Mouse (Mus musculus): Measurements from ENCODE around the gene Maml2. TPM values are rescaled to one million over a fixed set of nuclear protein-coding genes. Genes with fewer than 3 reads are reported as not detected.
A peak's percentile ranks its signal among the peaks of the same experiment; 100 is the strongest.

Gene Maml2
- total RNA-seq, 2 experiments from 2014 or later, result 0.46 to 2.9 TPM

DNA sequence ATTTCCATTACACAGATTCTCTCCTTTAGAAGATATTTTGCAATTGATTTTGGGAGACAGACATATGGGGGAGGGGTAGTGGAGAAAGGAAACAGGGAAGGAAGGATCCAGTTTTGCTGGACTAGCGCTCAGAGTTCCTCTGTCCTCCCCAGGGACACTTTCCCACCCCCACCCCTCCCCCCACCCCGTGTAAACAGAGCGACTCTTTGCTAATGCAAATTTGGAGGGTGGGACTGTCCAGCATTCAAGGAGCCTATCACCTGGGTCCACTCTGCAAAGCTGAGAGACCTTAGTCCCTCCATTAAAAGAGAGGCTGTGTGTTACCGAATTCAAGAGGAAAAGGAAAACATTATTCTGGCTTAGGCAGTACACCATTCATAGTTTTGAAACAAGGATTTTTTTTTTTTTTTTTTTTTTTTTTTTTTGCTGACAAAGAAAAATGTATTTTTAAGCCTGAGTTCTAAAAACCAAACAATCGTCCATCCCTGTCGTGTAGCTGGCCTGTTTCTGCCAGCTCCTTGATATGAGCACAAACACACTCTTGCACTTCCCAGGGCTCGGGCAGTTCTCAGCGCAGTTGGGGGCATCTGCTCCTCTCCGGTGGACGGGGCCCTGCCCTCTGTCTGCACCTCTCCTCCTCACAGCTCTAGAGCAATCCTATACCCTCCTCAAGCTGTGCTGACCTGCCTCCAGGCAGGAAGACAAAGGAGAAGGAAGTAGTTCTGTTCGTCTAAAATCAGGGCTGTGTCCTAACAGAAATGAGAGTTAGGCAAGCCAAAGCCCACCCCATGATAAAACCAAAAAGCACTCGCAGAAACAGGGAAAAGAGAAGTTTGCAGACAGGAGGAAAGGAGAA is 364.2 kb downstream of the Maml2 start:
- ATAC-seq (replicated peaks; ENCODE audit: poor library complexity), result peak; percentile 86

DNA sequence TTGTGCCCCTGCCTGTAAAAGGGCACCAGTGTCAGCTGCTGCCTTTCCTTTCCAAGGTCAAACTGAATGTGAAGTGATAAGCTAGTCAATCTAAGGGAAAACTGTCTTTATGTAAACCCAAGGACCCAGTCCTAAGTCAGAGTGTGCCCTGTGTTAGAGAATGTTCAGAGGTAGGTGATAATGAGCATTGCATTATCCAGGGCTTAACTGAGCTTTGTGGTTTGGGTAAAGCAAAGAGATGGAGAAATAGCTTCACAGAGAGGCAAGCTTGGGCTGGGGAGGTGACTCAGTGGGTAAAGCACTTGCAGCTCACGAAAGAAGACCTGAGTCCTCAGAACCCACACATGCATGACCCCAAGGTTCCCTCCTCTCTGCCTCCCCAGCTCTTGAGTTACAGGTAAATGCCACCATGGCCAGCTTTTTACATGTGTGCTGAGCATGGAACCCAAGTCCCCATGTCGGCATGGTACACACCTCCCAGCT is 367.8 kb downstream of the Maml2 start:
- ATAC-seq (replicated peaks; ENCODE audit: poor library complexity), result no peak

DNA sequence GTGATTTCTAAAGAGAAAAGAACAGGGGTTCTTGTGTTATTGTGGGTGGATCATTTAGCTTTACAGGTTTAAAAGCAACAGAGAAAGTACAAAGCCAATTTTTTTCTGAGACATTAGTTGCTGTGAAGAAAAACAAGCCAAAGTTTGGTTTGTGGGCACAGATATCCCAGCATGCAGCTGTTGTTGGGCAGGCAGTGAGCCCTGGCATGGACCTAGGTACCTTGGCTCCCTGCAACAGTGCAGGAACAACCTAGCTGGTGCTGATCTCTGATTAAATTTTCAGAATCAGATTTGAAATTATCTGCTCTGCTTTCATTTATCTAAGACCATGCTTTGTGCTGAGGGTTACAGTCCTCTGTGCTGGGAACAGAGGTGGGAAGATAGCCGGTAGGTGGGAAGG is 370.2 kb downstream of the Maml2 start:
- no peak for ATAC-seq (replicated peaks; ENCODE audit: poor library complexity)

DNA sequence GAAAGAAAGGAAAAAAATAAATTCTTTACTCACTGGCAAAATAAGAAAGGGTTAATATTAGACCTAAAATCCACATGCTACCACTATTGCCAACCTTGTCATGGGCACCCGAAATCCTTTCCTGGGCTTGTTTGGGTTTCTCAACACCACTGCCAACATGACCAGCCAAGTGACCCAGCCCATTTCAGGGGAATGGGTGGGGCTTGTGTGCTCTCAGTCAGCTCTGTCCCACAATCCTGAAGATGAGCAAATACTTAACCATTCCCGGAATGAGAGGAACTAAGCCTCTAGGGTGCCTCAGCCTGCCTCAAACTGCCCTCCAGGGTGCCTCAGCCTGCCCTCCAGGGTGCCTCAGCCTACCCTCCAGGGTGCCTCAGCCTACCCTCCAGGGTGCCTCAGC is 371.0 kb downstream of the Maml2 start:
- peak; percentile 49 for ATAC-seq (replicated peaks; ENCODE audit: poor library complexity)

DNA sequence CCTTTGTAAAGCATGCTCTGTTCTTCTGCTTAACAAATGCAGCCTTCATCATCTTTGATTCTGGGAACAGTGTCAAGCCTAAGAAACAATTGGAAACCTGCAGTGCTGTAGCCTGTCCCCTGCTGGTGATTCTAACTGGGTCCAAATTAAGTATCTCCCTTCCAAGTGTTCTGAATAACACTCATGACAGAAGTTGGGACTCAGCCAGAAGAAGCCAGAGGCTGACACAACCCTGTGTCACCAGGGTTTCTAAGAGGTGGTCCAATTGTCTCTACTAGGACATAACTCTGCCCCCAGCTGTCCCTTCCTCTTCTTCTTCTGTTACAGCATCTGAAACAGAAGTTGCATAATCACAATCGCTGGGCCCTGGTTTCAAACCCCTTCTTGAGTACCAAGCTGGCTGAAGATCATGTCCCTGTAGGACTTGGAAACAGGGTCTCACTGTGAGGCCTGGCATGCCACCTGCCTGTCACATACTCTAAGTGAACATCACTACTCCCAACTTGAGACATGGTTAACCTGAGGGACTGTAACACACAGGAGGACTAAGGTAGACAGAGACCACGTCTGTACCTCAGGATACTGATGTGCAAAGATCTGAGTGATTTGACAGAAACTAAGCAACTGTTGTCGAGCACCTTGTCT is 373.5 kb downstream of the Maml2 start:
- ATAC-seq (replicated peaks; ENCODE audit: poor library complexity), result peak; percentile 87

DNA sequence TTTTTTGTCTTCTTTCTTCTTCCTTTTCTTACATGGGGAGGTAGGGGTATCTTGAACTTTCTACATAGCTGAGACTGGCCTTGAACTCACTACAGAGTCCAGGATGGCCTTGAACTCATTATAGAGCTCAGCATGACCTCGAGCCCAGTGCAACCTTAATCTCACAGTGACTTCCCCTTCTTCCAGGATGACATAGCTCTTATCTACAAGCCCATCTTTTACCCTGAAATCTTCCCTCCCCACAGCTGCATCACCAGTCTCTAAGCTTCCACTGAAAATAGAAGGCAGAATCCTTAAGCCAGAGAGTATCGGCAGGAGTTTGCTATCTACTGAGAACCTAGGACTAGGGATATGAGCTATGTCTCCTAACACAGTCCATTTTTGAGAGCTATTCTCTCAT is 375.5 kb downstream of the Maml2 start:
- peak; percentile 47; the same call in 1 of the 2 replicates for ATAC-seq (replicated peaks; ENCODE audit: poor library complexity)

DNA sequence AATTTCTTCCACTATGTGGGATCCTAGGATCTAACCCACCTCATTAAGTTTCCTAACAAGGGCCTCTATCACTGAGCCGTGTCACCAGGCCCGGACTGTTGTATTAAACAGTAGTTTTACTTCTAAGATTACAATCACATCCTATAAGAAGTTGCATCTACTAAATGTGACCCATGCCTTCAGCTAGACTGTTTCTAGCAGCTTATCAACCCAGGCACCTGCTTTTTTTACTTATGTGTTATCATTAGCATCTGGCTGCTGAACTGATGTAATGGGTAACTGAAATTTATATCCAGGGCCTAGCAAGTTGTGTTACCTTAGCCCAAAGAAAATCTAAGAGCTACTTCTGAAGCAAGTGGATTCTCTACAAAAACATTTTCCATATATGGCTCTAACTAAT is 380.3 kb downstream of the Maml2 start:
- ATAC-seq (replicated peaks; ENCODE audit: poor library complexity), result peak; percentile 29

DNA sequence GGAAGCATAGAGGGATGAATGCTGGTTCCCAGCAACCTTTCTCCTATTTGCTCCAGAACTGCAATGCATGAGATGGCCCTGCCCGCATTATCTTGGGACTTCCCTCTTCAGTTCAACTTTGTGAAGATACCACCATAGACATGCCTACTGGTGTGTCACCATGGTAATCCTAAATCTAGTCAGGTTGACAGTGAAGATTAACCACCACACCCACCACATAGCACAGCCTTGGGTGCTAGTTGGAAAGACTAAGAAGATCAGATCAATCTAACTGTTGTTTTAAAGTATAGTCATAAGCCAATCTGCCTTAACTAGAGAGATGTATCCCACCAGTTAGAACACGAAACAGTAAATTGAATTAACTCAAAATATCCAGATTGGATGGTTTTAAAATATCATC is 381.9 kb downstream of the Maml2 start:
- no peak for ATAC-seq (replicated peaks; ENCODE audit: poor library complexity)

DNA sequence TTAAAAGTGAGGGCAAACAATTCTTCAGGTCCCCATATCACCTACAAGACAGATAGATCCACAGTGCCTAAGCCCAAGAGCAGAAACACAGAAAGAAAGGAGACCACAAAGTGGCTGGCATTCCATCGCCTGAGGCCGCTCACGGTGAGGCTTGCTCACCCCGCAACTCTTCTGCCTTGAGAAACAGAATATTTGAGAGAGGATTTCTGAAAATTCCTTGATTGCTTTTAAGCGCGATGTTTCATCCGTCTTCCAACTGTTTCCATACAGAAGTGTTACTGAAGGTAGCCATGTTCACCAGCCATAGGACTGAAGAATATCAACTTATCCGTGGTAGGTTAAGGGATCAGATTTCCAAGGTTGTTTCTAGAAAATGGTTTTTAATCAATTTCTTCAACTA is 383.4 kb downstream of the Maml2 start:
- ATAC-seq (replicated peaks; ENCODE audit: poor library complexity), result no peak

DNA sequence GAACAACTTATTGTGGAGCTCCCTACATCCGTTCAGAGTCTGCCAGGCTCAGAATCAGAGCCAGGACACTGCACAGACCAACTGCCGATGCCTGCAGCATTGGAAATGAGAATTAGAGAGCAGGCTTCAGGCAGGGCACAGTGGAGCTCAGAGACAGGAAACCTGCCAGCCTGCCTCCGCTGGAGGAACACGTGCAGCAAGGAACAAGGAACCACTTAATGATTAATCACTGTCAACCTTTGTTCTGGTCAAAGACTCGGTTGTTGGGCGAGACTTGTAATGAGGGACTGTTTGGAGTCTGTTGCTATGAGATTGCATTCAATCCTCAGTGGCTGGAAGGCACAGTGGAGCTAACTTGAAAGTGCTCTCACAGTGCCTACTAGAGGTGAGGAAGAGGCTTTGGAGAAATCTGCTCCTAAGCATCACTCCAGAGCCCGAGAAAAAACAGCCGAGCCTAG is 383.9 kb downstream of the Maml2 start:
- peak; percentile 77 for ATAC-seq (replicated peaks; ENCODE audit: poor library complexity)

DNA sequence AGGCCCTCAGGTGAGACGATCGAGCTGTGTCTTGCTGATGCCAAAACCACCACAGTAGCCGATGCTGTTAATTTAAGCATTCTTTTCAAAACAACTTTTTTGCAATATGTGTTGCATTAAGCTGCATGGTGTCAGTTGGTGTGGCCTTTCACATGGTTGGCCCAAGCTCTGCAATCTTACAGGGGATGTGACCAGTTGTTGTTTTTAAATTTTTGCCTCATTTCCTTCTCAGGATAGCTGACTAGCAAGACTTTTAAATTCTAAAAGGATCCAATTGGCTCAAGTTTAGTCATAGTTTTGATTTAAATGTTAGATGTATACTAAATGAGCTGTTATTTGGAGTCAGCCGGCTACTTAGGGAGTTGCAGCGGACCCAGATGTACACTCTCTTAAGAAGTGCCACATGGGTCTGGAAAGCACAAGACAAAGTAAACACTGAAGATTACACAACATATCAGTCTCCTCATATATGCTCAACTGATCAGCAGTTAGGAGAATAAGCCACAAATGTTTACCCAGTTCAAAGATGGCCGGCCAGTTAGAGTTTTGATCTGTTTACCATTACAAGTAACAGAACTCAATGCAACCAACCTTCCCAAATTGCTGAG is 386.7 kb downstream of the Maml2 start:
- ATAC-seq (replicated peaks; ENCODE audit: poor library complexity), result no peak

DNA sequence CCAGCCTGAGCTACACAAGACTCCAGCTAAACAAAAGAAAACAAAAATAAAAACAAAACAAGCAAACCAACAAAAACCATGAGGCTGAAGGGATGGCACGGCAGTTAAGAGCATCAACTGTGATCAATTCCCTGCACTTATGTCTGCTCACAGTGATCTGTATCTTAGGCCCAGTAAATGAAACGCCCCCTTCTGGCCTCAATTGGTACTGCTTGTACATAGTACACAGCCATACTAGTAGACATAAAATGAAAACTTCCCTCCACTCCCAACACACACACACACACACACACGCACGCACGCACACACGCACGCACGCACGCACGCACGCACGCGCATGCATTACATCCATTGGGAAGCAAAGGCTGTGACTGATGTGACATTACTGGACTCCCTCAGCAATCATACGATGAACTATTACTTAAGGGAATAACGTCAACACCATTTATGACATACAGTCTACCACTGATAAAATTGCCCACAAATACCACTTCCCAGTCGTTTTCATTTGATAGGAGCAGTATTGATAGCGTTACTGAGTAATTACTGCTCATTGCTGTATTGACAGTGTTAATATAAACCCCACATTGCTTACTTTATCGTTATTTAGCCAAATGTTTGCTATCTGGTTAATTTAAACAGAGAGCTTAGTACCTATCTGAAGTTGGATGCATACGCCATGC is 389.4 kb downstream of the Maml2 start:
- peak; percentile 77 for ATAC-seq (replicated peaks; ENCODE audit: poor library complexity)

DNA sequence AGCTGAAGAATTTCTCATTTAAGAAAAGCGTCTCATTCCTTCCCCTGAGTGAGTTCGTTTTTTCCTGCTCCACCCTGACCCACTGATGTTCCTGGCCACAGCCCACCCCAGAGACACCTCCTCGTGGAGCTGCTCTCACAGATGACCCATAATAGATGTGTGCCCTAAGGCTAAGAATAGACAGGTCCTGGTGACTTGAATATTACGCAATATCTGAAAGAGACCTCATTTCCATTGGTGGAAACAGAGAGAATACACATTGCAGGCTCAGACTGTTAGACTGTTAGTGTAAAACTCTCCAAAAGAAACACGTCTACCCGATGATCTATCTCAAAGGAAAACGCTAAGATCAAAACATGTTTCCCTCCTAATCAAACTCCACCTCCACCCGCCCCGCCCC is 391.2 kb downstream of the Maml2 start:
- ATAC-seq (replicated peaks; ENCODE audit: poor library complexity), result 0 out of 2 replicates have a peak, but pooled peaks have one; percentile 29

DNA sequence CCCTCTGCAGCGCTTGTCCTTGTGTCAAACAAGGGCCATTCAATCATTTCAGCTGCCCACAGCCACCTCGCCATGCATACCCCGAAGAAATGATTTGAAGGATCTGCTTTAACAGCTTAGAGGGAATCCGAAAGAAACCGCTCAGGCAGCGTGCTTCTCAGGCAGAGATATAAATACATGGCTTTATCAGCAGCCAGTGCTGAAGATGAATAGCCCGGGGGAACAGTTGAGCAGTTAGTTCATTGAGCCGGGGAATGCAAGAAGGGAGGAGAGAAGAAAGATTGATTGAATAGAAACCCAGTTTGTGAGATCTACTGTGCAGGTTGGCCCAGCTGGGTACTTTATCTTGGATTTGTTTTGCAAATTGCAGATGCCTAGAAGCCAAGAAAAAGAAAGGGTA is 392.6 kb downstream of the Maml2 start:
- no peak for ATAC-seq (replicated peaks; ENCODE audit: poor library complexity)

DNA sequence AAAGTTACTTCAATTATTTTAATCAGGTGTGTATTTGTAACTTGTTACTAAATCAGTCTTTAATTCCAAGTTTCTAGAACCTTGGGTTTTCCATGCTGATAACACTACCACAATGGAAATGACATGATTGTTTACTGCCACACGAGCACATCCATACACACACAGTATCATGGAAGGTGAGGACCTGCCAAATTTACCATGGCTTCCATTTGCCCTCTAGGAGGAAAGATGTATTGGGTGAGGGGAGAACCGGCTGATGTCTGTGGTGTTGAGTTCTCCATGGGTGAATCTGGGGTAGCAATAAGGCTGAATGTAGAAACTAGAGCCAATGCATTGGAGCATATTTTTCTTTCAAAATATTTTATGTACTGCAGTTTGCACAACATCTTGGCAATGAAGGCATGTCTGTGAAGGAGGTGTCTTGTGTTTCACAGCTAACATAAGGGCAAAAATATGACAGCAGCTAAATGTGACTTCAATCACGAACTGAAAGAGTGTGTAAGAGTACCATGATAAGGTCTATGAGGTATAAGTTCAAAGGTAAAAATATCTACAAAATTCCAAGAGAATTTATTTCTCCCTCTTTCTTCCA is 396.0 kb downstream of the Maml2 start:
- no peak for ATAC-seq (replicated peaks; ENCODE audit: poor library complexity)

DNA sequence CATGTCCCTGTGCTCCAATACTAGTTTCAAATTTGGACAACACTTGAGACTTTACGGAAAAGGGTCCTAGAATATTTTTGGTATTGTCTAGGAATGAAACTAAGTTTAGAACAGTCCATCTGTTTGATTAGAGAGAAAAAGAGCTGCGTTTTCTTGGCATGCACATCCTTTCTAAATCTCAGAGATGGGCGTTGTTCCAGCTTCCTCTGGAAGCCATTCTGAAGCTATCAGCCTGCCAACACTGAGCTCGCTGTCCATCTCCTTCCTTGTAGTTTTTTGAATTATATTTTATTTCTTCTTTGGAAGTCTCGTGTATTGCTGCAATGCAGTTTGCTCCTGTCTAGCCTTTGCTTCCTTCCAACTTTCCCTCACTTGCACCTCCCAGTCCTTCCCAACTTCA is 396.5 kb downstream of the Maml2 start:
- no peak for ATAC-seq (replicated peaks; ENCODE audit: poor library complexity)

DNA sequence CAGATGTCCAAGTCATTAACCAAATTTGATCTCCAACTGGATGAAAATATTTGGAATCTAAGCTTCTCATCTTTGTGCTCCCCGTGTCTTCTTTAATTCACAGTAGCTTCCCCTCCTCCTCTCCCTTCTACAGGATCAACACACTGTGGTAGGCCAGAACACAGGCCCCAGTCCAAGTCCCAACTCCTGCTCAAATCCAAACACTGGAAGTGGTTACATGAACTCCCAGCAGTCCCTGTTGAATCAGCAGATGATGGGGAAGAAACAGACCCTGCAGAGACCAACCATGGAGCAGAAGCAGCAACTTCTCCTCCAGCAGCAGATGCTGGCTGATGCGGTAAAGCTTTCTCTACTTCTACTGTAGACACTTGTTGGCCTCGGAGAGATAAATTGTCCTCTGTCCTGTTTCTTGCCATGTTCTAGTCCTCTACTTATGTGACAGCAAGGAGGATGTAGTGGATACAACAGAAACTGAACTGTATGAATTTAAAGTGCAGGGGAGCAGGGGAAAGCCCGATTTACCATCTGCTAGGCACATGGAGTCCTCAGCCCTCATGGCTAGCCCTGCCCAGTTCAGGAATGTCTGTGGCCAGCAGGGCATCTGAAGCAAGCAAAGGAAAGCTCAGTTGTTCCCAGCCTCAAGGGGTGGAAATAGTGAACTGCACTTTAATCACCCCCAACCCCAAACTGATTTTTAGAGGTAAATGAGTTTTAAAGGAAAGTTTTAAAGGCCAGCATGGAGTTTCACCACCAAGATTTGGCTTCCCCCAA is 399.5 kb downstream of the Maml2 start:
- ATAC-seq (replicated peaks; ENCODE audit: poor library complexity), result no peak

DNA sequence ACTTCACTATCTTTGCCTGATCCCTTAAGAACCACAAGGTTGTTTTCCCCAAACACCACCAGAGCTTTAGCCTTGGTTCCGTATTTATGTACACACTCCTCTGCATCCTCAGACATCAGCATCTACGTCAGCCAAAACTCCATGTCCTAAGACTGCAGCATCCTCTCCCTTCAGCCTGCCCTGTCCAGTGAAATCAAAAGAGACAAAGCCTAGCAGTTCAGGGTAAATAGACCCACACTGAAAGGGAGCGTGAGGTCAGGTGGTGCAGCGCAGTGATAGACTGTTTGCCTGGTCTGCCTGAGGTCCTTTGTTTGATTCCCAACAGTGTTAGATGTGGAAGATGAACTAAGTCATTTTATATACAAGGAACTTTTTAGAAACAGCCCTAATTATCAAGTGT is 400.1 kb downstream of the Maml2 start:
- no peak for ATAC-seq (replicated peaks; ENCODE audit: poor library complexity)

DNA sequence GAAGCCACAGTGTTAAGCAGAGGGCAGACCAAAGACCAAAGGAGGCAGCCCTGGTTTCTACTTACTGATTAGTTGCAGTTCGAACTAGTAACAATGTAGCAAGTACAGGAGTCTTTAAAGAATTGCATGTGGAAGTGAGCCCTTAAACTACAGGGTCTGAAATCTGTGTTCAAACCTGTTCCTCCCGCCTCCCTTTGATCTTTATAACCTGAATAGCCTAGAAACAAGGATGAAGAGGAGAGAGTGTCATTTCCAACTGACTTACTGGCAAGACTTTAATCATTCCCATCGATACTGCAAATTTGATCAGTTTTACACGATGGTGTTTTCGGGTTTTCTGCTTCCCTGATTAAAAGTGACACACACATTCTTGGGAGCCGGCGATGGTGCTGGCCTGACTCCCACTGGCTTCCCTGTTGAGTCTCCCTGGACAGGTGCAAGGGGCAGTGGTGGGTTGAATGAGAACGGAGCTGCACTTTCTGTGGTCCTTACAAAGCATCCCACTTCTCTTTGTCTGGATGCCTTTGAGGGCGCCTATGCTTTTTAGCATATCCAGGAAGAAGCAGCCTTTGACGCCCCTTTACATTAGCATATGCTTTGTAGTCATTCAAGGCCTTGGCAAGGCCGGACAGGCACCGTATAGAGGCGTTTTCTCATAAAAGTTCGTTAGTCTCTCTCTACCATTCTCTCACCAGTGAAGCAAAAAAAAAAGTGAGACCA is 401.5 kb downstream of the Maml2 start:
- ATAC-seq (replicated peaks; ENCODE audit: poor library complexity), result no peak

DNA sequence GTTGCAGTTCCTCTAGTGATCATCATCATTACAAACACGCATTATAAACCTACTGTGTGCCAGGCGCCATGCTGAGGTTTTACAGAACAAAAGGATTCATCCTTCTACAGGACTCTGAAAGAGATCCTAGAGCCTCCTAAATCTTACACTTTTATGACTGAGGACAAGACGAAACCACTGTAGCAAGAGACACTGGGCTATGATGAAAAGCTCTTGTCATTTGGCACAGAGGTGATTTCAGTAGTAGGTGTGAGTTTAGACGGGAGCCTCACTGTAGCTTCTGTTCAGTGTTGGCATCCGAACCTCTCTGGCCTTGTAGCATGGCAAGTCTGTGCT is 402.0 kb downstream of the Maml2 start:
- no peak for ATAC-seq (replicated peaks; ENCODE audit: poor library complexity)
